Mouse (Mus musculus) E14TG2a.4 (cell line): ENCODE results near the gene Adgrg3.
A peak's percentile ranks its signal among the peaks of the same experiment; 100 is the strongest.

Experiments used
- H3K27me3 ChIP-seq: 2 replicates; pipeline ENCODE4 v1.6.1; 2014; ENCODE audit warnings: low read length, control low read depth; ENCODE audit not compliant: insufficient read depth
- H3K36me3 ChIP-seq: 2 replicates; pipeline ENCODE4 v1.6.1; 2014; ENCODE audit warnings: low read length, control low read depth; ENCODE audit not compliant: insufficient read depth
- H3K4me1 ChIP-seq: replicated peaks from 2 replicates; pipeline ENCODE4 v1.6.1; 2014; ENCODE audit warnings: low read depth, low read length, control low read depth
- H3K4me3 ChIP-seq: replicated peaks from 2 replicates; pipeline ENCODE4 v1.5.1; 2014; ENCODE audit warnings: mild to moderate bottlenecking, low read length
- H3K9me3 ChIP-seq: 2 replicates; pipeline ENCODE4 v1.6.1; 2014; ENCODE audit warnings: low read length, control low read depth
- CTCF ChIP-seq: conservative IDR thresholded peaks from 2 replicates; pipeline ENCODE4 v1.5.1; 2014; ENCODE audit warnings: low read length
- NANOG ChIP-seq: IDR thresholded peaks from 2 replicates; pipeline ENCODE4 v1.6.1; 2014; ENCODE audit warnings: borderline replicate concordance, low read length, mixed read lengths
- POU5F1 ChIP-seq: IDR thresholded peaks from 2 replicates; pipeline ENCODE4 v1.6.1; 2014; ENCODE audit warnings: low read length, borderline replicate concordance

Gene Adgrg3

DNA sequence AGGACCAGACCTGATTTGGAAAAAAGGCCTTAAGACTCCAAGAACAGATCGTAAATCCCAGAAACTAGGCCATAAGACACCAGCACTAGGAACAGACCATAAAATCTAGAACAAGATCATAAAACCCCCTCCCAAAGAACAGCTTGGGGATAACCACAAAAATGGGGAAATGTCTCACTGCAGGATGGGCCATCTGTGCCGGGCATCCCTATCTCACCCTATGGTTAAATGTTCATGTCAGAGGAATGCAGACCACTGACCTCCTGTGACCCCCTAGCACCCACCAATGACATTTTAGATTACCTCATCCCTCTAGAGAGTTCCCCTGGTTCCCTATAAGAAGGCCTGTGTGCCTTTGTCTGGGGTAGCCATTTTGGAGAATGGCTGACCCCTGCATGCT lies 32.1 kb downstream of the Adgrg3 start:
- Histone ChIP-seq H3K4me1 (peaks cover 4% of the 10 kb centered on the region; the same call in 1 of the 2 replicates), H3K27me3 (no peaks in the 10 kb centered on the region), H3K4me3 (no peak overlapping the region), H3K9me3 (no peaks in the 10 kb centered on the region), H3K36me3 (no peaks in the 10 kb centered on the region)
- no peak for TF ChIP-seq CTCF

DNA sequence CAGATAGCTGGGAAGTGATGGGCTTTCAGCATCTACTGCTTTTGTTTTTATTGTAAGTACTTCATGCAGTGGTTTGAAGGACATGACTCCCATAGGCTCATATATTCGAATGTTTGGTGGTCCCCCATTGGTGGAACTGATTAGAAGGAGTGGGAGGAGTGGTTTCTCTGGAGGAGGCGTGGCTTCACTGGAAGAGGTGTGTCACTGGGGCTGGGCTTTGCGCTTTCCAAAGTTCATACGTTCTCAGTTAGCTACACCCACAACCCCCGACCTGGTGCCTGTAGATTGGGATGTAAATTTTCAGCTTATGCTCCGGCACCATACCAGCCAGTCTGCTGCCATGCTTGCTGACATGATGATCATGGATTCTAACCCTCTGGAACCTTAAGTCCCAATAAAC lies 36.9 kb downstream of the Adgrg3 start:
- H3K27me3 ChIP-seq: no peaks in the 10 kb centered on the region
- no peak overlapping the region for H3K4me3 ChIP-seq
- TF ChIP-seq CTCF (no peak), NANOG (no peak), POU5F1 (no peak)
- no peaks in the 10 kb centered on the region for H3K9me3 ChIP-seq
- no peaks in the 10 kb centered on the region for H3K36me3 ChIP-seq
- H3K4me1 ChIP-seq: peaks cover 4% of the 10 kb centered on the region

DNA sequence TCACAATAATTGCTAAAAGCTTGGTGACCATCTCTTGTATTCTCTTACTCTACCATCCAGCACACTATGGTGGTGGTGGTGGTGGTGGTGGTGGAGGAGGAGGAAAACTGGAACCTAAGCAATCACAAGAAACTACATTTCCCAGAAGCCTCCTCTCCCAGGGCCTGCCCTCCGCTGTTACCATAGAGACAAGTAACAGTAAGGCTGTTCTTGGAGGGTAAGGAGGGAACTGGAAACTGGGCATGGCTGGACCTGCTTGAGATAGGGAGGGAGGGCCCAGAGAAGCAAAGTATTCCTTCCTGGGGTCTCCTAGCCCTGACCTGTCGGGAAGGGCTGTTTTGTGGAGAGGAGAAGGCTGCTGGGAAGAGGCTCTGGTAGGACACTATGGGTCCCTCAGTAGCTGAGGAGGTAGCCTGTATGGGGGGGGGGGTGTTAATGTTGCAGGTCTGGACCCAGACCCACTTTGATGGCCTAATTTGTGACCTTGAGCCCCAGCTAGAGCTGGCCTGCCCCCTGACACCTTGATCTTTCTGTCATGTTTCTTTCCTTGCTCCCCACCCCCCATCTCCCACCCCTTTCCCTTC lies 37.5 kb downstream of the Adgrg3 start, which contains the start of gene Drc7:
Gene Drc7 (plus strand): TSS at position 177 of the 584 bp plus-strand sequence.
- no peaks in the 10 kb centered on the region for H3K9me3 ChIP-seq
- no peak for TF ChIP-seq POU5F1
- TF ChIP-seq NANOG: no peak
- no peak for TF ChIP-seq CTCF
- no peaks in the 10 kb centered on the region for H3K36me3 ChIP-seq

DNA sequence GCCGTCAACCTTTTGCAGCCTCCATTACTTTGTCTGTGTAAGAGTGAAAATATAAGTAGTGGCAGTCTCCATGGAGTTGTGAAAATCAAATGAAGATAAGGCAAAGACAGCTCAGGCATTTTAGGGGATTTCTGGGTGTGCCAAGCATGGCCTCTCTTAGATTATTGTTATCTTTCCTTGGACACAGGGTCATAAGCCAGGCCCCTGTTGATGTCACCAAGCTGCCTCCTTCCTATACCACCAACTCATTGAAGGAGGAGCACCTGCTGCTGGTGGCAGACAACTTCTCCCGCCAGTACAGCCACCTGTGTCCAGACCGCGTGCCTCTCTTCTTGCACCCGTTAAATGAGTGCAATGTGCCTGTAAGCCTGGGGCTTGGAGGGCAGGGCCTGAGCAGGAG lies 38.9 kb downstream of the Adgrg3 start:
- no peaks in the 10 kb centered on the region for H3K36me3 ChIP-seq
- peaks cover 4% of the 10 kb centered on the region for H3K4me1 ChIP-seq
- H3K9me3 ChIP-seq: no peaks in the 10 kb centered on the region
- no peak for TF ChIP-seq CTCF
- TF ChIP-seq POU5F1: no peak
- no peak for TF ChIP-seq NANOG
- H3K4me3 ChIP-seq: no peak overlapping the region
- H3K27me3 ChIP-seq: no peaks in the 10 kb centered on the region

More for the DNA sequence above, 37.5 kb downstream of the Adgrg3 start, which contains the start of gene Drc7:
- Histone ChIP-seq H3K4me3 (no peak within 1 kb of the TSS), H3K27me3 (no peaks in the 10 kb centered on the region), H3K4me1 (peaks cover 4% of the 10 kb centered on the region)

DNA sequence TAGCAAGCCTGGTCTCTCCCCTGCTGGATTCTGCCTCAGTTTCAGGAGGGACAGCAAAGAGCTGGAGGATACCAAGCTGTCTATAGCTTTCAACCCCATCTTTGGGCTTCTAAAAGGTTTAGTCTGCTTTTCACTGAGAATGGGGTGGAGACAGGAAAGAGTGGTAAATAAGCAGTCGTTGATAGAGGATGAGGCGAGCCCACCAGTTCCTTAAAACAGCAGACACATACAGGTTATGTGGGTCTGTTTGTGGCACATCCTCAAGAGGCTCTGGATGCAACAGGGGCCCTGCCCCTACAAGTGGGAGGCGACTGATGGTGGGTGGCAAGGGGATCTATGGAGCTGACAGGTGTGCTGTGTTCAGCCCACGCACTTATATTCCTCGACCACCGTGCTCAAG lies 41.2 kb downstream of the Adgrg3 start:
- no peak for TF ChIP-seq CTCF
- no peak for TF ChIP-seq NANOG
- TF ChIP-seq POU5F1: no peak
- peaks cover 13% of the 10 kb centered on the region for H3K4me1 ChIP-seq
- H3K36me3 ChIP-seq: no peaks in the 10 kb centered on the region
- no peaks in the 10 kb centered on the region for H3K9me3 ChIP-seq
- no peak overlapping the region for H3K4me3 ChIP-seq
- no peaks in the 10 kb centered on the region for H3K27me3 ChIP-seq

DNA sequence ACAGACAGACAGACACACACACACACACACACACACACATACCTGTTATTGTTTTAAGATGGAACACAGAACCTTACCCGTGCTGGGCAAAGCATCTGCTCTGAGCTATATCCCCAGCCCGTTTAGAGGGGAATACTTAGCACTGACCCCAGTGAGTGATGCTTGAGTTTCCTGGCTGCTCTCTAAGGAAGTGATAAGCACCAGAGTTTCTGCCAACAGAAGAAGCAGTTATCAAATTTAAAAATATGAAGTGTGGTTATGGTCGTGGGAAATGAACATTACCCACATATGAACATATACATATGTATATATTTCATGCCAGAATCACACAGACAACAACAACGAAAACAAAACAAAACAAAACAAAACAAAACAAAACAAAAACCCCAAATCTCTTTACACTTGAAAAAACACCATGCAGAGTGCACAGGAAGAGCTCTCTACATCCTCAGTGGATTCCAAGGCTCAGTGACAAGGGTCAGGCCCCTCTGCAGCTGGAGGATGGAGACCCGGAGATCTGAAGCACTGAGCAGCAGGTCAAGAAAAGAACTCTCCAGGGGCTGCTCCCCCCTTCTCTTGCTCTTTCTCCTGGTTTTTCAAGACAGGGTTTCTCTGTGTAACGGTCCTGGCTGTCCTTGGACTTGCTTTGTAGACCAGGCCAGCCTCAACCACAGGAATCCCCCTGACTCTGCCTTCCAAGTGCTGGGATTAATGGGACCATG lies 42.5 kb downstream of the Adgrg3 start:
- TF ChIP-seq NANOG (no peak), POU5F1 (no peak), CTCF (no peak)
- Histone ChIP-seq H3K27me3 (no peaks in the 10 kb centered on the region), H3K4me3 (no peak overlapping the region), H3K9me3 (no peaks in the 10 kb centered on the region), H3K4me1 (peaks cover 12% of the 10 kb centered on the region), H3K36me3 (no peaks in the 10 kb centered on the region)

DNA sequence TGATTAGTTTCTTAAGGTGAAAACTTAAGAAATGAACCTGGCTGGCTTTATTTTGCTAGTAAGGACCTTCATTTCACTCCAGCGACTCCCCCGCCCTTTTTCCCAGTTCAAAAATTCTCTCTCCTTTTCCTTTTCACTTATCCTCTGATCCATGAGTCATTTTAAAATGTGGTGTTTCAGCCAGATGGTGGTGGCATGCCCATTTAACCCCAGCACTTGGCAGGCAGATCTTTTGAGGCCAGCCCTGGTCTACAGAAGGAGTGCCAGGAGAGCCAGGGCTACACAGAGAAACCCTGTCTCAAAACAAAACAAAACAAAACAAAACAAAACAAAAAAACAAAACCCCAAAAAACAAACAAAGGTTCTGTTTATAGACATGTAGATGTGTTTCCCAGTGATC lies 47.0 kb downstream of the Adgrg3 start:
- no peaks in the 10 kb centered on the region for H3K27me3 ChIP-seq
- TF ChIP-seq NANOG (no peak), CTCF (no peak), POU5F1 (no peak)

DNA sequence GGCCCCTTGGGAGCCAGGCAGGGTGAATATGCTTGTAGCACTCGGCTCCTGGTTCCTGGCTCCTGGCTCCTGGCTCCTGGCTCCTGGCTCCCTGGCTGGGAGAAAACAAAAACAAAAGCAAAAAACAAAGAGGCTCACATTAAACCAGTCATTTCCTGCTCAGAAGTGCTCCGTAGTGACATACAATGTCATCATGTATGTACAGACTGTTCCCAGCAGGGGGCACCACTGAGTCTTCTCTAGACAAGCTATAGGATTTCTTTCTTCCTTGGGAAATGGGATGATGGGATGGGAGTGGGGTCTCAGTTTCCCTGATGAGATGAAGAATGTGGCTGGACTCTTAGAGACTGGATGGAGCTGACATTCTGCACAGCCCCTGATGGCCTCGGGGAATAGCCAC lies 50.1 kb downstream of the Adgrg3 start:
- TF ChIP-seq CTCF: peak; percentile 84
- TF ChIP-seq NANOG: no peak
- no peak for TF ChIP-seq POU5F1
- Histone ChIP-seq H3K4me3 (no peak overlapping the region), H3K9me3 (no peaks in the 10 kb centered on the region), H3K27me3 (0 out of 2 replicates have a peak, but pooled peaks cover 4% of the 10 kb centered on the region), H3K4me1 (peaks cover 13% of the 10 kb centered on the region), H3K36me3 (no peaks in the 10 kb centered on the region)

More for the DNA sequence above, 47.0 kb downstream of the Adgrg3 start:
- peaks cover 17% of the 10 kb centered on the region for H3K4me1 ChIP-seq
- H3K36me3 ChIP-seq: no peaks in the 10 kb centered on the region
- H3K4me3 ChIP-seq: no peak overlapping the region
- no peaks in the 10 kb centered on the region for H3K9me3 ChIP-seq

DNA sequence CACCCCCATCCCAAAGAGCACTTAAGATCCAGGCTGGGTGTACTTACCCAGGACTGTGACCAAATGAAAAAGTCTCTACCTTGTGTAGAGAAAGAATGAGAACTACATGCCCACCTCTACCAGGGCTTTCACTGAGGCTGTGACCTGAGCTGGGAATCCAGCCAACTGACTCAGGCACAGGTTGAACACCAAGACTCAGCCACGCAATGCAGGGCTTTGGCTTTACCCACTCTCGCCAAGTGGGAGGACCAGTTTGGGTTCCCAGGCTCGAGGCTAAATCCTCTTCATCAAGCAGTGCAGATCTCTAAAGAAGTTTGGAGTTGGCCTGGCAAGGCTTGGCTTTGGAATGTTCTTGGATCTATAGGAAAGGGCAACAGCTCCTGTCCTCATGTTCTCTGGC lies 58.0 kb downstream of the Adgrg3 start:
- H3K9me3 ChIP-seq: no peaks in the 10 kb centered on the region
- no peak overlapping the region for H3K4me3 ChIP-seq
- no peaks in the 10 kb centered on the region for H3K36me3 ChIP-seq
- peaks cover 18% of the 10 kb centered on the region for H3K4me1 ChIP-seq
- TF ChIP-seq POU5F1 (no peak), CTCF (no peak), NANOG (no peak)
- peaks cover 27% of the 10 kb centered on the region for H3K27me3 ChIP-seq
